In the genomic region with DNA sequence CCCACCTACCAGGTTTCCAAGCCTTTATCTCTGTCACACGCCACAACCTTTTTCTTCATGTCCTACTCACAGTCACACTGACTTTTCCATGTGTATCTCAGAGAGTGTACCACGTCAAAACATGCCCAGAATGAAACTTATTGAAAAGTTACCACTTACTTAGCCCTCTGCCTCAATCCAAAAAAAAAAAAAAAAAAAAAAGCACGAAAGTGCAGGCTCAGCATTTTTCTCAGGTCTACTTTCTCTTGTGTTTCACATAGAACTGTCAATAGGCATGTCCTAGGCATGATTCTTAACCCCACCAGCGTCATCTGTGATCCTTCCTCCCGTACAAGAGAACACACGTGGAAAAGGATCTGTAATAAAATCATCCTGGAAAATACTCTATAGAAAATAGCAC, we compare ENCODE assay signal across 15 mouse cellular contexts.
"Had no signal": no experiment of that assay in that cellular context is flagged by ENCODE, and none has a peak within 500 bp of the region (broad histone marks: within the 10 kb centered on the region; RNA-seq: fewer than 3 reads in every experiment).

No protein-coding gene starts in this region.

- H3K4me2 ChIP-seq: heart, embryonic 11.5 days; heart, embryonic 12.5 days; heart, embryonic 13.5 days; heart, embryonic 15.5 days; hindbrain, embryonic 12.5 days; hindbrain, embryonic 13.5 days; hindbrain, embryonic 14.5 days; hindbrain, embryonic 15.5 days; intestine, embryonic 15.5 days; kidney, embryonic 15.5 days had no signal

- H3K27ac ChIP-seq: heart, embryonic 13.5 days; heart, embryonic 15.5 days; hindbrain, embryonic 10.5 days; hindbrain, embryonic 12.5 days; hindbrain, embryonic 13.5 days; hindbrain, embryonic 14.5 days; hindbrain, embryonic 15.5 days; hindbrain, postnatal 0 days; intestine, embryonic 15.5 days; kidney, embryonic 15.5 days; kidney, postnatal 0 days; layer of hippocampus, adult 2 months; left cerebral cortex, adult 2 months had no signal

- H3K4me3 ChIP-seq: heart, embryonic 12.5 days; heart, embryonic 13.5 days; heart, embryonic 15.5 days; hindbrain, embryonic 10.5 days; hindbrain, embryonic 12.5 days; hindbrain, embryonic 13.5 days; hindbrain, embryonic 15.5 days; intestine, embryonic 15.5 days; kidney, embryonic 15.5 days; layer of hippocampus, adult 2 months; left cerebral cortex, adult 2 months had no signal

- H3K36me3 ChIP-seq: heart, embryonic 12.5 days; heart, embryonic 13.5 days; heart, embryonic 15.5 days; hindbrain, embryonic 10.5 days; hindbrain, embryonic 12.5 days; hindbrain, embryonic 13.5 days; hindbrain, embryonic 15.5 days; intestine, embryonic 15.5 days; kidney, embryonic 15.5 days had no signal

- H3K27me3 ChIP-seq: heart, embryonic 12.5 days; heart, embryonic 13.5 days; heart, embryonic 15.5 days; hindbrain, embryonic 12.5 days; hindbrain, embryonic 13.5 days; hindbrain, embryonic 15.5 days; intestine, embryonic 15.5 days; kidney, embryonic 15.5 days had no signal

- H3K9ac ChIP-seq: heart, embryonic 12.5 days; heart, embryonic 13.5 days; heart, embryonic 15.5 days; hindbrain, embryonic 12.5 days; hindbrain, embryonic 13.5 days; hindbrain, embryonic 14.5 days; hindbrain, embryonic 15.5 days; intestine, embryonic 15.5 days; kidney, embryonic 15.5 days had no signal

- H3K9me3 ChIP-seq: heart, embryonic 15.5 days; hindbrain, embryonic 10.5 days; hindbrain, embryonic 12.5 days; hindbrain, embryonic 13.5 days; hindbrain, embryonic 15.5 days; intestine, embryonic 15.5 days; kidney, embryonic 15.5 days had no signal

- H3K4me1 ChIP-seq: heart, embryonic 12.5 days; heart, embryonic 13.5 days; heart, embryonic 15.5 days; hindbrain, embryonic 10.5 days; hindbrain, embryonic 12.5 days; hindbrain, embryonic 13.5 days; hindbrain, embryonic 15.5 days; intestine, embryonic 15.5 days; kidney, embryonic 15.5 days had no signal
